Mouse (Mus musculus) Patski (cell line): ENCODE measurements around the gene Il16. TPM values are rescaled to one million over a fixed set of nuclear protein-coding genes. Genes with fewer than 3 reads are reported as not detected.
A peak's percentile ranks its signal among the peaks of the same experiment; 100 is the strongest.

Experiments used
- ATAC-seq: fragments of 100-300 bp; one replicate; pipeline ENCODE4 v1.8.0; 2021
- CTCF ChIA-PET: fragments of 350-600 bp; sonication (Branson Sonifier 250); formaldehyde crosslinking; loops from one replicate; lab custom pipeline; 2022; ENCODE audit warnings: inconsistent platforms; lab: Charles Lee
- POLR2A ChIA-PET: fragments of 350-600 bp; sonication (Branson Sonifier 250); formaldehyde crosslinking; loops from one replicate; lab custom pipeline; 2022; ENCODE audit warnings: antibody characterized with exemption, inconsistent platforms; lab: Charles Lee
- DNase-seq: peaks from one replicate; pipeline ENCODE4 v3.0.0-alpha.2; 2011; ENCODE audit warnings: low read depth, low spot score
- H3K27me3 ChIP-seq: fragments of 371-371 bp; one replicate; pipeline ENCODE4 v1.5.1; 2021
- CTCF ChIP-seq: fragments of 100-300 bp; IDR thresholded peaks from one replicate; pipeline ENCODE4 v1.5.1; 2021
- in situ Hi-C: fragments of 300-500 bp; cut with MboI; formaldehyde crosslinking; loops from 3 replicates; pipeline ENCODE4 v1.11.1; 2018; ENCODE audit warnings: low pct_unique_long_range_greater_than_20kb, mixed read lengths
- polyA plus RNA-seq: library from polyadenylated mRNA; unstranded; gene quantifications from one replicate; pipeline ENCODE4 v1.2.3, GENCODE M21; 2021

Il16 gene
- polyA plus RNA-seq, 1 experiment from 2014 or later: 0.05 TPM

DNA sequence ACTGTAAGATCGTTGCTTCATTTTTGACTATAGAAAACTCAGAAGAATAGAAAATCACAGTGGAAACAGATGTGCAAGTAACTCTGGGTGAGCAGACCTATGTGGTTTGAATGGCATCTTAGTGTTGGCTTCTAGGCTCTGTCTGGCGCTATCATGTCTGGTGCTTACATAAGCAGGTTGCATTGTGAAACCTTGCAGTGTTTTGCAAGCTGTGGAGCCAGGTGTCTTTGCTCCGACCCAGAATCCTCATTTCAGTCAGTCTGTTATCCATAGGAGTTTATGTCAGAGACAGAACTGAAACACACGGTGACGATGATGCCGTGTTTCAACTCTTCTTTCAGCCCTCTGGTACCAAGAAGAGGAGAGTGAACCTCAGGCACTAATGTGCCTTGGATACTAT is 111.7 kb downstream of the Il16 start:
- POLR2A ChIA-PET: interaction anchor here (1.2 kb wide), 1 partner anchor 21 kb away, joined by 3 read pairs; no protein-coding TSS in a partner anchor

DNA sequence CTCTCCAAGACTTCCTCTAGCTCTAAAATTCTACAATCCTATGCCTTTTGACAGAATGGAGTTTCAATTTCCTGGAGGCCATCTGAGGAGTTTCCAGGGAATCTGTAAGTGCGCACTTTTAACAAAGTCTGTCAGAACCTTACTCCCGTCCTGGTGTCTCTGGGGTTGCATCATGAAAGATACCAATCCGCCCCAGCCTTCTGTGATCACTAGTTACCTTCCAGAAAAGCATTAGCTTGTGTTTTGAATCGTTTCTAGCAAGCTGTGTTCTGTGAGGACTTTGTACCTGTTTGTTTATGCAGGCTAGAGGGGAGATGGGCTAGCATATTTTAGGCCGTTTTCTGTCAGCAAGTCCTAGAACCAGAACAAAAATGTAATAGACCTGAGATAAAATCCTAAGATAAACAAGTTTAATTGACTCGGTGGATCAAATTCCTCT is 112.8 kb downstream of the Il16 start:
- no peaks in the 10 kb centered on the region for H3K27me3 ChIP-seq
- DNase-seq (no peak), ATAC-seq (peak; percentile 5)
- ChIA-PET CTCF (interaction anchor here (0.8 to 2.0 kb wide), 4 partner anchors 14 to 851 kb away, joined by 3 to 6 read pairs (median 4); no protein-coding TSS in a partner anchor), POLR2A (interaction anchor here (0.5 to 0.9 kb wide), 3 partner anchors 20 to 1039 kb away, joined by 3 to 11 read pairs (median 4); no protein-coding TSS in a partner anchor)
- TF ChIP-seq CTCF: no peak
- in situ Hi-C loops: no loop called here

More for the DNA sequence above, 111.7 kb downstream of the Il16 start:
- ATAC-seq: no peak
- no peak for DNase-seq
- no peaks in the 10 kb centered on the region for H3K27me3 ChIP-seq
- TF ChIP-seq CTCF: no peak
- in situ Hi-C loops: no loop called here
- CTCF ChIA-PET: interaction anchor here (1.3 to 1.5 kb wide), 2 partner anchors 26 to 65 kb away, joined by 3 to 6 read pairs; no protein-coding TSS in a partner anchor

- ATAC-seq (peak; percentile 97), DNase-seq (peak; percentile 68)
- CTCF ChIA-PET: interaction anchor here (0.8 to 2.3 kb wide), 6 partner anchors 13 to 851 kb away, joined by 3 to 13 read pairs (median 4); no protein-coding TSS in a partner anchor
Observed at GRCm38 (mm10) chr7:83631828-83632681, 113.5 kb downstream of the Il16 start, which contains the start of gene Stard5. Gene Stard5, plus strand, starts transcription at chr7:83631959.

DNA sequence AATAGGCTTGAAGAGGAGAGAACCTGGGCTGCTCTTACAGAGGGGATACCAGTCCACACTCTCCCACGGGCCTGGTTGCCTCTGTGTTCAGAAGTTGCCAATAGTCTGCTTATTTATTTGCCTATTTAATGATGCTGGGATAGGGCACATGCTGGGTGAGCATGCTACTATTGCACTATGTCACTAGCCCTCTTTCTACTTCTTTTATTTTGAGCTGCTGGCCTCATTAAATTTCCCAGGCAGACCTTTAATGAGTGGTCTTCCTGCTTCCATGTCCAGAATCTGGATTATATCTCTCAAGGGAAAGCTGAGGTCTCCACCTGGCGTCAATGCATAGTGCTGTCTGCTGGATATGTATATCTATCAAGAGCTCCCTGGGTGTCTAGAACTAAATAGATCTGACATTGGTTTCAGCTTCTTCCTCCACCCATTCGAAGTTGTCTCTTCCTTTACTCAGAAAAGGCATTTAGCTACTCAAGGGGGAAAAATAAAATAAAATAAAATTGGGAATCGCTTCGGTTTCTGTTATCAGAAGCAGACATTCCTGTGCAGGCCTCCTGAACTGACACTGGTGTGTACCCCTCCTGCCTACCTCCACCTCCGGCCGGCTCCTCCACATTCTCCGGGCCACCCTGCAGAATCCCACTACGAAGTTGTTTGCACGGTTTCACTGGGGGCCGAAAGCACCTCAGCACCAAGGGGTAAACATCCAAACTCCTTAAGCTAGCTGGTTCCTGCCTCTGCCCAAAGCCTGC is 114.3 kb downstream of the Il16 start:
- ChIA-PET POLR2A (no interaction called here), CTCF (interaction anchor here (1.2 to 2.3 kb wide), 4 partner anchors 13 to 63 kb away, joined by 3 to 13 read pairs (median 4); no protein-coding TSS in a partner anchor)
- H3K27me3 ChIP-seq: no peaks in the 10 kb centered on the region
- TF ChIP-seq CTCF: no peak
- peak; percentile 19 for ATAC-seq
- in situ Hi-C loops: no loop called here
- DNase-seq: no peak

More at GRCm38 (mm10) chr7:83631828-83632681, 113.5 kb downstream of the Il16 start, which contains the start of gene Stard5:
- no peak for TF ChIP-seq CTCF
- in situ Hi-C loops: no loop called here
- no peaks in the 10 kb centered on the region for H3K27me3 ChIP-seq
- POLR2A ChIA-PET: interaction anchor here (0.5 to 0.9 kb wide), 3 partner anchors 19 to 1038 kb away, joined by 3 to 11 read pairs (median 4); no protein-coding TSS in a partner anchor

GRCm38 (mm10) chr7:83627369-83627768 is 118.2 kb downstream of the Il16 start:
- in situ Hi-C loops: no loop called here

GRCm38 (mm10) chr7:83626557-83627257 is 118.8 kb downstream of the Il16 start:
- POLR2A ChIA-PET: no interaction called here
- ATAC-seq (no peak), DNase-seq (no peak)
- CTCF ChIA-PET: no interaction called here
- in situ Hi-C loops: no loop called here
- no peaks in the 10 kb centered on the region for H3K27me3 ChIP-seq
- TF ChIP-seq CTCF: no peak

More at GRCm38 (mm10) chr7:83627369-83627768, 118.2 kb downstream of the Il16 start:
- ATAC-seq (no peak), DNase-seq (no peak)
- CTCF ChIA-PET: interaction anchor here (1.3 kb wide), 1 partner anchor 9 kb away, joined by 5 read pairs; no protein-coding TSS in a partner anchor
- POLR2A ChIA-PET: no interaction called here
- TF ChIP-seq CTCF: no peak
- H3K27me3 ChIP-seq: no peaks in the 10 kb centered on the region

DNA sequence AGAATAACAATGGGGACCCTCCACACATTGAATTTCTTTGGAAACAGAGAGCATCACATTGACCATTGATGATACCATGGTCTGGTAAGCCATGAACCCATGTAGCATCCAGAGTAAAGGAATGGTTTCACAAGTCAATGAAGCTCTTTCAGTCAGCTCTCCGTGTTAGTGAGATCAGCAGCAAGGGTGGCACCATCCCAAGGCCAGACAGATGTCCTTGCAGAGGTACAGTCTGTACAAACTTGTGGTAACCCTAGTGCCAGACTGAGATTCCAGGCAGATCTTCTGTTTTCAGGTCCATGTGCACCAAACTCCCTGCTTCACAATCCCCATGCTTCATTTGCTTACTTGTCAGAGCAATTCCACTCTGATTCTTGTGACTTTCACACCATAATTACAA is 121.5 kb downstream of the Il16 start:
- in situ Hi-C loops: no loop called here
- no peak for TF ChIP-seq CTCF
- POLR2A ChIA-PET: no interaction called here
- CTCF ChIA-PET: no interaction called here
- no peak for DNase-seq
- no peak for ATAC-seq
- no peaks in the 10 kb centered on the region for H3K27me3 ChIP-seq

GRCm38 (mm10) chr7:83622582-83622981 is 122.9 kb downstream of the Il16 start:
- CTCF ChIA-PET: no interaction called here
- DNase-seq (no peak), ATAC-seq (no peak)
- POLR2A ChIA-PET: no interaction called here
- no peaks in the 10 kb centered on the region for H3K27me3 ChIP-seq
- in situ Hi-C loops: no loop called here
- TF ChIP-seq CTCF: no peak

- ChIA-PET CTCF (interaction anchor here (1.0 to 1.7 kb wide), 3 partner anchors 9 to 13 kb away, joined by 4 to 6 read pairs (median 5); partner anchors contain the start of gene Stard5), POLR2A (no interaction called here)
- ATAC-seq (peak; percentile 86), DNase-seq (no peak)
- TF ChIP-seq CTCF: peak; percentile 52
- H3K27me3 ChIP-seq: no peaks in the 10 kb centered on the region
- in situ Hi-C loops: loop anchor here (5.0 kb wide), 1 partner anchor 46 kb away; no protein-coding TSS in a partner anchor
Observed at GRCm38 (mm10) chr7:83618709-83619108, 126.8 kb downstream of the Il16 start.
